Mouse (Mus musculus): ENCODE results near the gene Tmcc3.
A peak's percentile ranks its signal among the peaks of the same experiment; 100 is the strongest.

Tmcc3 gene

GRCm38 (mm10) chr10:94415950-94416844, 104.4 kb downstream of the Tmcc3 start:
- DNase-seq (ENCODE audit: low read depth, low spot score), result no peak

GRCm38 (mm10) chr10:94417643-94418042, 105.9 kb downstream of the Tmcc3 start:
- DNase-seq (ENCODE audit: low read depth, low spot score), result peak; percentile 20

- DNase-seq (ENCODE audit: low read depth, low spot score), result peak; percentile 80
These were observed 114.5 kb downstream of the Tmcc3 start for GRCm38 (mm10) chr10:94426000-94426920.

GRCm38 (mm10) chr10:94426921-94427270, 115.1 kb downstream of the Tmcc3 start:
- DNase-seq (ENCODE audit: low read depth, low spot score), result no peak

- DNase-seq (ENCODE audit: low read depth, low spot score), result no peak
These were observed 116.6 kb downstream of the Tmcc3 start for GRCm38 (mm10) chr10:94428186-94428942.

- no peak for DNase-seq (ENCODE audit: low read depth, low spot score)
These were observed 118.8 kb downstream of the Tmcc3 start for GRCm38 (mm10) chr10:94430566-94430965.

- no peak for DNase-seq (ENCODE audit: low read depth, low spot score)
These were observed 121.2 kb downstream of the Tmcc3 start for GRCm38 (mm10) chr10:94432933-94433332.

- DNase-seq (ENCODE audit: low read depth, low spot score), result no peak
These were observed 122.2 kb downstream of the Tmcc3 start for GRCm38 (mm10) chr10:94433901-94434300.

GRCm38 (mm10) chr10:94442725-94443124, 131.0 kb downstream of the Tmcc3 start:
- no peak for DNase-seq (ENCODE audit: low read depth, low spot score)

- DNase-seq (ENCODE audit: low read depth, low spot score), result no peak
These were observed 131.7 kb downstream of the Tmcc3 start for GRCm38 (mm10) chr10:94443453-94443852.

GRCm38 (mm10) chr10:94445192-94445591, 133.4 kb downstream of the Tmcc3 start:
- DNase-seq (ENCODE audit: low read depth, low spot score), result peak; percentile 51

- DNase-seq (ENCODE audit: low read depth, low spot score), result no peak
These were observed 134.7 kb downstream of the Tmcc3 start for GRCm38 (mm10) chr10:94446379-94447008.

- DNase-seq (ENCODE audit: low read depth, low spot score), result no peak
These were observed 137.9 kb downstream of the Tmcc3 start for GRCm38 (mm10) chr10:94449676-94450075.

- no peak for DNase-seq (ENCODE audit: low read depth, low spot score)
These were observed 139.0 kb downstream of the Tmcc3 start for GRCm38 (mm10) chr10:94450781-94451180.

- no peak for DNase-seq (ENCODE audit: low read depth, low spot score)
These were observed 145.7 kb downstream of the Tmcc3 start for GRCm38 (mm10) chr10:94457454-94457853.

GRCm38 (mm10) chr10:94458690-94459089, 146.9 kb downstream of the Tmcc3 start:
- no peak for DNase-seq (ENCODE audit: low read depth, low spot score)

- DNase-seq (ENCODE audit: low read depth, low spot score), result peak; percentile 18
These were observed 149.6 kb downstream of the Tmcc3 start for GRCm38 (mm10) chr10:94461378-94461777.

- no peak for DNase-seq (ENCODE audit: low read depth, low spot score)
These were observed 150.1 kb downstream of the Tmcc3 start for GRCm38 (mm10) chr10:94461871-94462270.

- no peak for DNase-seq (ENCODE audit: low read depth, low spot score)
These were observed 150.8 kb downstream of the Tmcc3 start for GRCm38 (mm10) chr10:94462386-94463064.

- no peak for DNase-seq (ENCODE audit: low read depth, low spot score)
These were observed 151.7 kb downstream of the Tmcc3 start for GRCm38 (mm10) chr10:94463410-94463809.

GRCm38 (mm10) chr10:94465646-94466045, 153.9 kb downstream of the Tmcc3 start:
- no peak for DNase-seq (ENCODE audit: low read depth, low spot score)

Data from CD4-positive helper T cell, adult 2 months (primary cell).